Mouse (Mus musculus): ENCODE measurements around the gene B3gnt8.

B3gnt8 gene

DNA sequence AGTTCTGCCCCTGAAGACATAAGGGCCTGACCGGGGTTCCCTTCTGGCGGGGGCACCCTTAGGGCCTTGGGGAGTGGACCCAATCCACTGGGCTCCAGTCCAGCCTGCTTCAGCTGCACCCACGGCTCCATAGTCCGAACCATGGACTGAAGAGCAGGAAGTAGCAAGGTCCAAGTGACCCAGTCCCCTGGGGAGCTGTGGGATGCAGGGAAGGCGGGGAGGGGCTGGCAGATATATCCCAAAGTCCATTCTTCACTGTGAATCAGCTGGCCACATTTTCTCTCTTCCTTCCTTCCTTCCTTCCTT, 10.8 kb upstream of the B3gnt8 start, which contains the start of gene Erich4:
Erich4 (minus strand) TSS at position 187 of the 306 bp plus-strand sequence.
- in situ Hi-C loops (cut with MboI; ENCODE audit: low pct_unique_long_range_greater_than_20kb in 1 of 2, low sequenced_read_pairs in 2 of 2, unreplicated experiment in 1 of 2): loop anchor here in 1 of 2 experiments (25.0 kb wide), 1 partner anchor 478 kb away; no protein-coding TSS in a partner anchor

DNA sequence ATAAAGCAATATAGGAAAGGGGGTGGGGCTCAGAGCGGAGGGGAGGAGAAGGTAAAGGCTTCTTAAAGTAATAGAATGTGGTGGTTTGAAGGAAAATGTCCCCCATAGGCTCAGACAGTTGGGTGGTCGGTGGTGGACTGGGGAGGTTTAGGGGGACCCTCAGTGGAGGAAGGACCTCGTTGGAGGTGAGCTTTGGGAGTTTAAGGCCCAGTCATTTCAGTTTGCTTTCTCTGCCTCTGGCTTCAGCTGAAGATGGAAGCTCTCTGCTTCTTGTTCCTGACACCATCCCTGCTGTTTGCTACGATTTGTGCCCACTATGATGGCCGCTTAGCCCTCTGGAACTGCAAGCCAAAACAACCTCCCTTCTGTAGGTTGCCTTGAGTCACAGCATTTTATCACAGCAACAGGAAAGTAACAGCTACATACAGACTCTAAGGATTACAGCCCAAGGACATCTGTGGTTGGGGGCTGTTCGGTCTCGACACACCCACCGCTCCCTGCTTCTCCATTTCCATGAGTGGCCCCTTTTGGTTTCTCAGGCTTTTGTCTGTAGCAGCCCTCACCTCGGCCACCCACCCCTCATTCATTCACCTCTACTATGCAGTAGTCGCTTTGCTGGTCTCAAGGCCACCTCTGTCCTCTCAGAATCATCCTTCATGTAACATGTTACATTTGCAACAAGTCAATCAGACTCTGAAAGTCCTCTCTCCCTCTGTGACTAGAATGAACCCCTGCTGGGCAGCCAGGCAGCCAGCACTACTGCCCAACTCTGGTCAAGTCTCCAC, 8.9 kb upstream of the B3gnt8 start:
- in situ Hi-C loops (cut with MboI; ENCODE audit: low pct_unique_long_range_greater_than_20kb in 1 of 2, low sequenced_read_pairs in 2 of 2, unreplicated experiment in 1 of 2): loop anchor here in 1 of 2 experiments (25.0 kb wide), 1 partner anchor 480 kb away; no protein-coding TSS in a partner anchor

- in situ Hi-C loops (cut with MboI; ENCODE audit: low pct_unique_long_range_greater_than_20kb in 1 of 2, low sequenced_read_pairs in 2 of 2, unreplicated experiment in 1 of 2): loop anchor here in 1 of 2 experiments (25.0 kb wide), 1 partner anchor 482 kb away; no protein-coding TSS in a partner anchor
Observed at GRCm38 (mm10) chr7:25618865-25619721, 7.4 kb upstream of the B3gnt8 start, which contains the start of gene Dmac2. TSS of gene Dmac2 (plus strand) at chr7:25619414.

DNA sequence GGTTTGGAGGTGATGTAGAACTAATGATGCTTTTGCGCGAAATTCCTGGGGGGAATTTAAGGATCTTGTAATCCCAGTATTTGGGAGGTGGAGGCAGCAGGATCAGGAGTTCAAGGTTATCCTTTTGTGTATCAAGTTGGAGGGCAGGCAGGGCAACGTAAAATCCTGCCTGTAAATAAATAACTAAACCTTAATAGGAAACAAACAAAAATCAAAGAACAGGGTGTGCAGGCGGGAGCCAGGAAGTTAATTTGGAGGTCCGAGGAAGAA, 6.8 kb upstream of the B3gnt8 start:
- in situ Hi-C loops (cut with MboI; ENCODE audit: low pct_unique_long_range_greater_than_20kb in 1 of 2, low sequenced_read_pairs in 2 of 2, unreplicated experiment in 1 of 2): loop anchor here in 1 of 2 experiments (25.0 kb wide), 1 partner anchor 482 kb away; no protein-coding TSS in a partner anchor

DNA sequence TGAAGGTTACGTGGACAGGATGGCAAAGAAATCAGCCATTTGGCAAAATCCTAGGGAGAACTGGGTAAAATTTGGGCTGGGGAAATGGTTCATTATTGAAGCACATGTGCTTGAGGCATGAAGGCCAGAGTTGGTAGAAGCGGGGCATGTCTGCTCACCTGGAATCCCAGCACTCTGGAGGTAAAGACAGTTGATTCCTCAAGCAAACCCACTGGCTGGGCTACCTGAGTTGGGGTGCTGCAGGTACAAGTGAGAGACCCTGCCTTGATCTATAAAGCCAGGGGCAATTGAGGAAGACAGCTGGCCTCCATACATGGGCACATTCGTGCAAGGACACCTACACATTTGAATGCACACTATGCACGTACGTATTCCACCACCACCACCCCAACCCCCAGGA, 6.4 kb upstream of the B3gnt8 start:
- in situ Hi-C loops (cut with MboI; ENCODE audit: low pct_unique_long_range_greater_than_20kb in 1 of 2, low sequenced_read_pairs in 2 of 2, unreplicated experiment in 1 of 2): loop anchor here in 1 of 2 experiments (5.0 to 25.0 kb wide), 2 partner anchors 82 to 483 kb away; no protein-coding TSS in a partner anchor

GRCm38 (mm10) chr7:25620751-25621150, 5.7 kb upstream of the B3gnt8 start:
- in situ Hi-C loops (cut with MboI; ENCODE audit: low pct_unique_long_range_greater_than_20kb in 1 of 2, low sequenced_read_pairs in 2 of 2, unreplicated experiment in 1 of 2): loop anchor here in 1 of 2 experiments (5.0 to 25.0 kb wide), 2 partner anchors 82 to 483 kb away; no protein-coding TSS in a partner anchor

- in situ Hi-C loops (cut with MboI; ENCODE audit: low pct_unique_long_range_greater_than_20kb in 1 of 2, low sequenced_read_pairs in 2 of 2, unreplicated experiment in 1 of 2): loop anchor here in 1 of 2 experiments (5.0 to 25.0 kb wide), 2 partner anchors 78 to 487 kb away; no protein-coding TSS in a partner anchor
Observed at GRCm38 (mm10) chr7:25623857-25624370, 2.5 kb upstream of the B3gnt8 start.

DNA sequence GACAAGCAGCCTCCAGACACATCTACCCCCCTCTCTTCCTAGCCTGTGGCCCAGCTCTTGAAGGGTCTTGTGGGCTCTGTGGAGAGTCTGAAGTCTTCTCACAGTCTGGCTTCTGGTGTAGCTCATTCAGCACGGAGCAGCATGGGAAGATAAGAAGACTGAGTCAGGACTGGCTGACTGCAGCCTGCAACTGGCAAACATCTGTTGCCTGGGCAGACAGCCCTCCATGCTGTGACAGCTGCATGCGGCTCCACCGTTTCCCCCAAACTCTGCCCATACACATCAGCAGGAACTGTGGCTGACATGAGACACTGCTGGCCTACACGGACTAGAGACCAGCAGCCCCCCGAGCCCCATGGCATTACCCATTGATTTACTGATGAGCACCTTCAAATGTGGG, 1.6 kb upstream of the B3gnt8 start:
- in situ Hi-C loops (cut with MboI; ENCODE audit: low pct_unique_long_range_greater_than_20kb in 1 of 2, low sequenced_read_pairs in 2 of 2, unreplicated experiment in 1 of 2): loop anchor here in 1 of 2 experiments (5.0 to 25.0 kb wide), 2 partner anchors 77 to 488 kb away; no protein-coding TSS in a partner anchor

GRCm38 (mm10) chr7:25625594-25626250, 732 bp upstream of the B3gnt8 start:
- in situ Hi-C loops (cut with MboI; ENCODE audit: low pct_unique_long_range_greater_than_20kb in 1 of 2, low sequenced_read_pairs in 2 of 2, unreplicated experiment in 1 of 2): no loop called here

GRCm38 (mm10) chr7:25627431-25628322, 1.2 kb downstream of the B3gnt8 start:
- in situ Hi-C loops (cut with MboI; ENCODE audit: low pct_unique_long_range_greater_than_20kb in 1 of 2, low sequenced_read_pairs in 2 of 2, unreplicated experiment in 1 of 2): no loop called here

- in situ Hi-C loops (cut with MboI; ENCODE audit: low pct_unique_long_range_greater_than_20kb in 1 of 2, low sequenced_read_pairs in 2 of 2, unreplicated experiment in 1 of 2): no loop called here
Observed at GRCm38 (mm10) chr7:25628323-25628620, 1.8 kb downstream of the B3gnt8 start.

DNA sequence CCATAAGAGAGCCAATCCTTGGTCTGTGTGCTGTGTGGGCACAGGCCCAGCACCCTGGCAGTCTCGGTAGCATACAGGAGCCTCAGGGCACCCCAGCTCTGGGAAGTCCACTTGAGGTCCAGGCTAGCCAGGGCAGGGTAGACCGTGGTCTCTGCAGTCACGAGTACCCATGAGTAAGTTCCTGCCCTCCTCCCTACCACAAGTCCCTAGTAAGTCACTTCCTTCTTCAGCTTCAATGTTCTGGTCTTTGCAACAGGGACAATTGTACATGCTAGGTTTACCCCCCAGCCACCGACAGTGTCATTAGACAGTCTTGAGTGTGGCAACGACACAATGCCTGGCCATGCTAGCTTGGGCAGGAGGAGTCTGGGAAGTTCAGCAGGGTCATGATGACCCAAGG, 6.2 kb downstream of the B3gnt8 start:
- in situ Hi-C loops (cut with MboI; ENCODE audit: low pct_unique_long_range_greater_than_20kb in 1 of 2, low sequenced_read_pairs in 2 of 2, unreplicated experiment in 1 of 2): no loop called here

DNA sequence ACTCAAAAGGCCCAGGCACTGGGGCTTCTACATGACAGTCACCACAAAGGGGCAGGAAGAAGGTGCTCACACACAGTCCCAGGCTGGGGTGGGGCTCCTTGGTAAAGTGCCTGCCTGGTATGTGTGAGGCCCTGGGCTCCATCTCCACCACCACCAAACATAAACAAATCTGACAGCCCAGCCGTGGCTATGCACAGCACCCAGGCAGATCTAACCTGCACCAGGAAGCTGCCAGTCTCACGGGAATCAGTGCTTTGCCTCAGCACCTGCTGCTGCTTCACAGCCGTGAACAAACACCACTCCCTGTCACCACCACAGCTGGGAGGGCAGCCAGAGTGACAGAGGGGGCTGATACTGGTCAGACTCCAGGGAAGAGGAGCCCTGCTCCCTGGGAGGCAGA, 9.9 kb downstream of the B3gnt8 start:
- in situ Hi-C loops (cut with MboI; ENCODE audit: low pct_unique_long_range_greater_than_20kb in 1 of 2, low sequenced_read_pairs in 2 of 2, unreplicated experiment in 1 of 2): no loop called here

DNA sequence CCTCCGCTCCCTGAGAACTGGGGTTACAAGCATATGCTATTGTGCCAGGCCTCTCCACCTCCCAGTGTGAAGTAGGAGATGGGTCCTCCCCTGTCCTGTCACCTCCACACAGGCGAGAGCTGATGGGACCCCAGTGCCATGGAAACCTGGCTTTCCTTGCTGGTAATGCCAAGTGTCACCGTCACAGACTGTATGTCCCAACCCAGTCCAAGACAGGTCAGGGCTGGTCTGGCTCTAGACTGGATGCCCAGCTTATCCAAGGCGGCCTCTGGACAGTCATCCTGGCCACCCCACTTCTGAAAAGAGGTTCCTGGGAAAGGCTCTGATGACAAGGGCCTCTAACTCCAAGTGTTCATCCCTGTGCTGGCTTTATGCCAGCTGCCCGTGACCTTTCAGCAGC, 10.6 kb downstream of the B3gnt8 start:
- in situ Hi-C loops (cut with MboI; ENCODE audit: low pct_unique_long_range_greater_than_20kb in 1 of 2, low sequenced_read_pairs in 2 of 2, unreplicated experiment in 1 of 2): no loop called here

DNA sequence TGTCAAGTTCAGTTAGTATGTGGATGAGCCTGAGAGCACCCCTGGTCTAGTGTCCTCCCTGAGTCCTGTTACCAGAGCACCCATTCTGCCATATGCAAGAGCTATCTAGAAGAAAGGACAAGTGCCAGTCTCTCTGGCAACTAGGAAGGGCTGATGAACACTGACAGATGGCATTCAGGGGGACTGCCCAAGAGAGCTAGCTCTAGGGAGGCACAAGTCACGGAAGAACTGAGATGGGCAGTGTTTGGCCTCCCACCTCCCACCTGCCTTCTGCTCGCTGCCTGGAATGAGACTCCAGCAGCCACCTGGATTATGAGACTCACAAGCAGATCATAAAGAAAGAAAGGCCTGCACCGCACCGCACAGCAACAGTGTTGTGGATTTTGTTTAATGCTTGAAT, 13.3 kb downstream of the B3gnt8 start:
- in situ Hi-C loops (cut with MboI; ENCODE audit: low pct_unique_long_range_greater_than_20kb in 1 of 2, low sequenced_read_pairs in 2 of 2, unreplicated experiment in 1 of 2): no loop called here

DNA sequence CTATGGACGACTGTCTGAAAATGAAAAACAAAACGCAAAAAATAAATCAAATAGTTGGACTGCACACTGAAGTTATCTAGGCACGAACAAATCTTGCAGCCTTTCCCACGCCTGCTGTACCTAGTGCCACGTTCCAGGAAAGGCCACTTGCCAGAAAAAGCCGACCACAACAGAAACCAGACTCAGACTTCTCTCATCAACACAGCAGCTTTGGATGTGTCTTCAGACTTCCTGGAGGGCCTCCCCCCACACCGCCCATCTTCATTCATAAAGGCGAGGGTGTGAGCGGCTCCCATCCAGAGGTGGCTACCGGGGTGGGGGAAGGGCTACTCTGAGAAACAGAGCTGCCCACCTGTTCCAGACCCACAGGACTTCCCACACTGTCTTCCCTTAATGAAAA, 17.7 kb downstream of the B3gnt8 start:
- in situ Hi-C loops (cut with MboI; ENCODE audit: low pct_unique_long_range_greater_than_20kb in 1 of 2, low sequenced_read_pairs in 2 of 2, unreplicated experiment in 1 of 2): no loop called here

DNA sequence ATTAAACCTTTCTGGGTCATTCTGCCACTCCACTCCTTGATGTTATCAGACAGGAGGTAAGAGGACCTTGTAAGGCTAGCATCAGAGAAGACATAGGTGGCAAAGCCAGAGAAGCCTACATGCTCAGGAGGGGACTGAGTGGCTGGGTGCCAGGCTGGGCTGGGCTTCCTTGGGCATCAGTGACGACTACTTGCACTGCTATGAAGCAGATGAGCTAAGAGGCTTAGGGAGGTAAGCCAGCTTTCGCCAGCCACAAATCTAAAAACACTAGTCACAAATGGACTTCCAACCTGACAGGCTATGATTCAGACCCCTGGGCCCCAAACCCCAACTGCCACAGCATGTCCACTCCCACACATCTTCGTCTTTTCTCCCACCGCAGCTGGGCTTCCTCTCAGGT, 18.2 kb downstream of the B3gnt8 start:
- in situ Hi-C loops (cut with MboI; ENCODE audit: low pct_unique_long_range_greater_than_20kb in 1 of 2, low sequenced_read_pairs in 2 of 2, unreplicated experiment in 1 of 2): no loop called here

GRCm38 (mm10) chr7:25645074-25645473, 18.6 kb downstream of the B3gnt8 start:
- in situ Hi-C loops (cut with MboI; ENCODE audit: low pct_unique_long_range_greater_than_20kb in 1 of 2, low sequenced_read_pairs in 2 of 2, unreplicated experiment in 1 of 2): no loop called here

All from mouse embryonic stem cell (cell line).